Mouse (Mus musculus) right cerebral cortex, postnatal 36 days (tissue): ENCODE measurements around the gene Lrrfip2.

Experiments
- DNase-seq, 2 experiments: peaks; one replicate each; pipeline ENCODE4 v3.0.0; 2022; ENCODE audit warnings: low spot score in 2 of 2, mixed read lengths in 1 of 2

The Lrrfip2 gene

GRCm38 (mm10) chr9:111161213-111161612, 43.8 kb downstream of the Lrrfip2 start:
- DNase-seq, result no peak

- no peak for DNase-seq
Observed at GRCm38 (mm10) chr9:111166612-111167011, 49.2 kb downstream of the Lrrfip2 start.

GRCm38 (mm10) chr9:111170430-111170829, 53.0 kb downstream of the Lrrfip2 start:
- no peak for DNase-seq

- no peak for DNase-seq
Observed at GRCm38 (mm10) chr9:111174071-111174470, 56.7 kb downstream of the Lrrfip2 start.

GRCm38 (mm10) chr9:111178971-111179370, 61.6 kb downstream of the Lrrfip2 start:
- no peak for DNase-seq

GRCm38 (mm10) chr9:111182176-111182575, 64.8 kb downstream of the Lrrfip2 start:
- DNase-seq, result peak in 1 of 2 experiments; percentile 37

GRCm38 (mm10) chr9:111184929-111185328, 67.5 kb downstream of the Lrrfip2 start:
- DNase-seq, result no peak

GRCm38 (mm10) chr9:111186861-111187260, 69.5 kb downstream of the Lrrfip2 start:
- DNase-seq, result no peak

- DNase-seq, result no peak
Observed at GRCm38 (mm10) chr9:111188731-111189130, 71.3 kb downstream of the Lrrfip2 start.

GRCm38 (mm10) chr9:111193211-111193610, 75.8 kb downstream of the Lrrfip2 start:
- DNase-seq, result no peak

- DNase-seq, result no peak
Observed at GRCm38 (mm10) chr9:111197116-111197515, 79.7 kb downstream of the Lrrfip2 start.

- no peak for DNase-seq
Observed at GRCm38 (mm10) chr9:111197712-111198111, 80.3 kb downstream of the Lrrfip2 start.

- DNase-seq, result no peak
Observed at GRCm38 (mm10) chr9:111198332-111198731, 80.9 kb downstream of the Lrrfip2 start.

- DNase-seq, result no peak
Observed at GRCm38 (mm10) chr9:111200208-111200607, 82.8 kb downstream of the Lrrfip2 start.

GRCm38 (mm10) chr9:111204601-111205375, 87.4 kb downstream of the Lrrfip2 start:
- DNase-seq, result peak; percentile 49 to 71

GRCm38 (mm10) chr9:111207683-111208082, 90.3 kb downstream of the Lrrfip2 start:
- DNase-seq, result no peak

- no peak for DNase-seq
Observed at GRCm38 (mm10) chr9:111208185-111208584, 90.8 kb downstream of the Lrrfip2 start.

- no peak for DNase-seq
Observed at GRCm38 (mm10) chr9:111209158-111209699, 91.8 kb downstream of the Lrrfip2 start.

GRCm38 (mm10) chr9:111210412-111210811, 93.0 kb downstream of the Lrrfip2 start:
- DNase-seq, result no peak

GRCm38 (mm10) chr9:111211122-111212041, 94.0 kb downstream of the Lrrfip2 start:
- no peak for DNase-seq

- DNase-seq, result no peak
Observed at GRCm38 (mm10) chr9:111213501-111213900, 96.1 kb downstream of the Lrrfip2 start.

GRCm38 (mm10) chr9:111216424-111216823, 99.0 kb downstream of the Lrrfip2 start:
- DNase-seq, result no peak
